Mouse (Mus musculus) G1E (cell line): ENCODE data around the gene Slc39a12. TPM values are rescaled to one million over a fixed set of nuclear protein-coding genes. Genes with fewer than 3 reads are reported as not detected.

Experiments used
- ATAC-seq: 2 replicates; pipeline ENCODE4 v1.8.0; 2016; ENCODE audit warnings: mild to moderate bottlenecking; ENCODE audit not compliant: insufficient number of reproducible peaks, poor library complexity, low FRiP score, severe bottlenecking; ENCODE audit errors: extremely low read depth
- DNase-seq: peaks from one replicate; pipeline ENCODE4 v3.0.0; 2012; ENCODE audit warnings: low spot score
- H3K27me3 ChIP-seq: 2 replicates; pipeline ENCODE4 v1.6.1; 2012; ENCODE audit warnings: mild to moderate bottlenecking, low read length, inconsistent platforms; ENCODE audit not compliant: insufficient read depth
- H3K36me3 ChIP-seq: replicated peaks from 2 replicates; pipeline ENCODE3; 2012; ENCODE audit warnings: mild to moderate bottlenecking, inconsistent platforms
- H3K4me1 ChIP-seq: 2 replicates; pipeline ENCODE4 v1.6.1; 2012; ENCODE audit warnings: low read depth, low read length, inconsistent platforms, mixed read lengths; ENCODE audit not compliant: insufficient read depth
- H3K4me3 ChIP-seq: 2 replicates; pipeline ENCODE4 v1.5.1; 2012; ENCODE audit warnings: low read depth, mild to moderate bottlenecking, inconsistent platforms, low read length, moderate library complexity, mixed read lengths
- H3K9me3 ChIP-seq: replicated peaks from 2 replicates; pipeline ENCODE4 v1.6.1; 2012; ENCODE audit warnings: inconsistent platforms
- CTCF ChIP-seq: IDR thresholded peaks from 2 replicates; pipeline ENCODE4 v1.5.1; 2012; ENCODE audit warnings: low read depth, low read length, inconsistent platforms, mixed read lengths
- GATA1 ChIP-seq: IDR thresholded peaks from 2 replicates; pipeline ENCODE4 v1.6.1; 2012; ENCODE audit warnings: borderline replicate concordance, low read length, inconsistent platforms, mixed read lengths
- GATA2 ChIP-seq: IDR thresholded peaks from 2 replicates; pipeline ENCODE4 v1.6.1; 2012; ENCODE audit warnings: low read depth, low read length, inconsistent platforms, borderline replicate concordance
- POLR2AphosphoS5 ChIP-seq: IDR thresholded peaks from 2 replicates; pipeline ENCODE4 v1.6.1; 2012; ENCODE audit warnings: low read depth, low read length, inconsistent platforms; ENCODE audit not compliant: insufficient replicate concordance
- TAL1 ChIP-seq: conservative IDR thresholded peaks from 2 replicates; pipeline ENCODE4 v1.6.1; 2012; ENCODE audit warnings: low read depth, low read length, inconsistent platforms, mixed read lengths
- polyA plus RNA-seq: library from polyadenylated mRNA; stranded (reverse); fragments of >175 nt; gene quantifications from 2 replicates; pipeline ENCODE4 v1.2.3, GENCODE M21; 2012
- total RNA-seq, 2 experiments: library from RNA; stranded (forward) in 1 of 2; stranded (reverse) in 1 of 2; fragments of 200-1000 nt in 1 of 2; fragments of >200 nt in 1 of 2; fragmentation: Nextera tagmentation in 1 of 2; gene quantifications; 2 replicates each; pipeline ENCODE4 v1.2.3; 2014 to 2017

Slc39a12 gene
- total and polyA plus RNA-seq, 3 experiments: not detected

DNA sequence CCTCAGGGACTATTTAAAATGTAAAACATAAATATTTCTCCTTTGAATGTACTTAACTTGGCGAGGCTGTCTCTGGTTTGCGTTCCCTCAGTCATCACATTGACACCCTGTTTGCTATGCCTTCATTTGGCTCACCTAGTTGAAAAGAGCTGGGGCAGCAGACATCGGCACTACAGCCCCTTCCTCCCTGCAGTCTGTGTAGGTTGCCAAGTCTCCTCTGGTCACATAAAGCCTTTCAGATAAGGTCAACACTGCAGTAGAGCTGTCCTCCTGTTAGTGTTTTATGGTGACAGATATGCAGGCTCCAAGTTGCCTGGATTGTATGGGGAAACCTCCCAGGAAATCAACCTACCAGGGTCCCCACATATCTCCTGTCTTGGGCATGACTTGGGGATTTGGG, 114.4 kb downstream of the Slc39a12 start:
- no peaks in the 10 kb centered on the region for H3K4me1 ChIP-seq
- TF ChIP-seq GATA1 (no peak), GATA2 (no peak), CTCF (no peak), TAL1 (no peak), POLR2AphosphoS5 (no peak)
- ATAC-seq (no peak), DNase-seq (no peak)
- no peaks in the 10 kb centered on the region for H3K27me3 ChIP-seq
- no peaks in the 10 kb centered on the region for H3K36me3 ChIP-seq
- H3K4me3 ChIP-seq: no peak overlapping the region
- H3K9me3 ChIP-seq: no peaks in the 10 kb centered on the region

DNA sequence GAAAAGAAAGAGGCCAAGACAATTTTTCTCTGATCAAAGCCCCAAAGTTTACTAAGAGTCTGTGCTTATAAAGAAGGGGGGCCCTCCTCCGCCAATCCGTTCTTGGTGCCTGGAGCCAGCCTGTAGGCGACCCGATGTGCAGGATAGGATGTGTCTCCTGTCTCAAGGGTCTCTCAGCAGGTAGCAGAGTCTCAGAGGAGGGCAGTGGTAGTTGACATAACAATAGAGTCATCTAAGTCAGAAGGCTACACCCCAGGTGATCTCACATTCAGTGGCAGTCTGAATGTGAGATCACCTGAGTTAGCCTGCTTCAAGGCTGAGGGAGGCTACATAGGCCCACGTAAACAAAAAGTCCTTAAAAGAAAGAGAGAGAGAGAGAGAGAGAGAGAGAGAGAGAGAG, 130.1 kb downstream of the Slc39a12 start:
- no peaks in the 10 kb centered on the region for H3K27me3 ChIP-seq
- H3K4me1 ChIP-seq: no peaks in the 10 kb centered on the region
- no peak for ATAC-seq
- H3K9me3 ChIP-seq: no peaks in the 10 kb centered on the region
- DNase-seq: no peak
- H3K36me3 ChIP-seq: no peaks in the 10 kb centered on the region
- TF ChIP-seq POLR2AphosphoS5: no peak
- TF ChIP-seq GATA1: no peak
- no peak for TF ChIP-seq GATA2
- TF ChIP-seq TAL1: no peak
- no peak for TF ChIP-seq CTCF
- H3K4me3 ChIP-seq: no peak overlapping the region

DNA sequence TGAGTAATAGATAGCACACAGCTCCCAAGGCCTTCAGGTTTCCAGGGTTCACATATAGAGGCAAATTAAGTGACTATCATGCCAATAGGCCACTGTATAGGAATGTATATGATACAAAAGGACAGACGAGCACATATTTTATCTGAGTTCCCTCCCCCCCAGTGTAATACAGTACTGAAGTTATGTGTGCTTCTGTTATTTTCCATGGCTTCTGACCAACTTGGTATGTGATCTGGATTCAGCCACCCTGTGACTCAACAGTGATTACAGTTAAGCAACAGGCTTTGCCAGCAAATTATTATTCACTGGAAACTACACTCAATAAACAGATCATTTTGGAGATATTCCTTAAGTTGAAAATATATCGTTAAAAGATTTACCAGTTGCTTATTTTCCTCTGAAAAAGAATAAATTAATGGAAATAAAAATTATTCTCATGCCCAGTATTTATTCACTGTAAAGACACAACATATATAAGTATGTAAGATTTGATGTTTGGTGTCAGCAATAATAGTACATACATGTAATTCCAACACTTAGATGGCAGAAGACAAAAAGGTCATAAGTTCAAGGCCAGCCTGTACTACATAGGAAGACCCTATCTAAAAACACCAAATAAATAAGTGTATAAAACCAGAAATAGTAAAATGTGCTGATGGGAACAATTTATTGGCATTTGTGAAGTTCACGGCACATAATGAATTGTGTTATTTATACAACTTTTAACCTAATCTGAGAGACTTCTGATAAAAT, 146.4 kb downstream of the Slc39a12 start:
- no peaks in the 10 kb centered on the region for H3K4me1 ChIP-seq
- H3K4me3 ChIP-seq: no peak overlapping the region
- ATAC-seq (no peak), DNase-seq (no peak)
- H3K27me3 ChIP-seq: no peaks in the 10 kb centered on the region
- TF ChIP-seq CTCF (no peak), POLR2AphosphoS5 (no peak), GATA2 (no peak), TAL1 (no peak)
- H3K36me3 ChIP-seq: no peaks in the 10 kb centered on the region
- no peaks in the 10 kb centered on the region for H3K9me3 ChIP-seq

DNA sequence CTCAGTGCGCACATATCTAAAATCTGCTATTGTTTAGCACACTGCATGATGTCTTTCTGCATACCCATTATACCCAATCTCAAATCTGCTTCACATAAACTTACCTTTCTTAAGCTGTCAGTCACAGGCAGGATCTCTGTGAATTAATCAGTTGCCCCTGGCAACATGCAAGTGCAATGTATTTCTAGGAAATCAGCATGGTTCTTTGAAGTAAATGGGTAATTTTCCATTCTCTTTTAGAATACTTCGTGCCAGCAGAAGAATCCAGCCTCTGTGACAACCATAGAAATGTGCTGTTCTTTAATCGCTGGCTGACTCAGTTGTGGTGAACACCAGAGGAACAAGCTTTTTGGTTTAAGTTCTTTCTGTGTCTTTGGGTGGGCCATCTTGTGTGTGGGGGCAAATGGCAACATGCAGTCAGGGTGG, 147.1 kb downstream of the Slc39a12 start:
- Histone ChIP-seq H3K36me3 (no peaks in the 10 kb centered on the region), H3K9me3 (no peaks in the 10 kb centered on the region), H3K4me3 (no peak overlapping the region), H3K27me3 (no peaks in the 10 kb centered on the region), H3K4me1 (no peaks in the 10 kb centered on the region)
- no peak for TF ChIP-seq GATA2
- no peak for TF ChIP-seq CTCF
- TF ChIP-seq TAL1: no peak
- TF ChIP-seq GATA1: no peak
- no peak for TF ChIP-seq POLR2AphosphoS5
- DNase-seq (no peak), ATAC-seq (no peak)

DNA sequence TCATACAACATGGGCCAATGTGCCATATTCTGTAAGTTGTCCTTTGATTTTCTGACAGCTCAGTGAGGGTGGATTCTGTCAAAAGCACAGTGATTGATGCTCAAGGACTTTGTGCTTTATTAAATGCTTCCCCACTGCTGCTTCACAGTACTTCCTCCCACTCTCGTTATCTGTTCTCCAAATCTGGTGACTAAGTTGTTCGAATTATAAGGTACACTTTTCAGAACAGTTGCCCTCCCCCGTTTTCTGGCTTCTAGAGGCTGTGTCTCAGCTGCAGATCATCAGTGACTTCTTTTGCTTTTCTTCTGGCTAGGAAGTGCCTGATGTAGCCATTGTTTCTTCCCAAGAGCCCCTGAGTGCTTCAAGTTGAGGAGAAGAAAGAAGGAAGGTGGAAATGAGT, 149.7 kb downstream of the Slc39a12 start:
- DNase-seq (no peak), ATAC-seq (no peak)
- TF ChIP-seq CTCF: no peak
- no peak for TF ChIP-seq GATA1
- TF ChIP-seq TAL1: no peak
- TF ChIP-seq GATA2: no peak
- TF ChIP-seq POLR2AphosphoS5: no peak
- Histone ChIP-seq H3K4me3 (no peak overlapping the region), H3K27me3 (no peaks in the 10 kb centered on the region), H3K9me3 (no peaks in the 10 kb centered on the region), H3K4me1 (no peaks in the 10 kb centered on the region), H3K36me3 (no peaks in the 10 kb centered on the region)

DNA sequence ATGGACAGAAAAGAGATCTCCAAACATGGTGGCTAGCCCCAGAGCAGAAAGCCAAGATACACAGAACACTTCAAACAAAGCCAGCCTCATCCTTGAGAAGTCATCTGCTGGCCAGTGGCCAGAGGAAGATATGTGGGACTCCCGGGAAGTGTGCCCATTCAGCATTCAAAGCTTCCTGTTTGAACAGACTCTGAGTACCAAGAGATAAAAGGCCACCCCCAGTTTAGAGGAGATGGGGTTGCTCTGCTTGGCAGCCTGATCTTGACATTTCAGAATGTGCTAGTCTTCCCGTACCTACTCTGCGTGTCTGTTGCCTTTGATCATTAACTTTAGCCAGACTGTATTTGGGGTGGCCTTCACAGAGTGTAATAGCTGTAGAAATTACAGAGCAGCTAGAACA, 155.2 kb downstream of the Slc39a12 start:
- Histone ChIP-seq H3K4me1 (no peaks in the 10 kb centered on the region), H3K4me3 (no peak overlapping the region), H3K27me3 (no peaks in the 10 kb centered on the region), H3K9me3 (no peaks in the 10 kb centered on the region), H3K36me3 (no peaks in the 10 kb centered on the region)
- DNase-seq (no peak), ATAC-seq (no peak)
- TF ChIP-seq GATA1 (no peak), POLR2AphosphoS5 (no peak), GATA2 (no peak), CTCF (no peak), TAL1 (no peak)
